Mouse (Mus musculus): Measurements from ENCODE around the gene Prokr2.

DNA sequence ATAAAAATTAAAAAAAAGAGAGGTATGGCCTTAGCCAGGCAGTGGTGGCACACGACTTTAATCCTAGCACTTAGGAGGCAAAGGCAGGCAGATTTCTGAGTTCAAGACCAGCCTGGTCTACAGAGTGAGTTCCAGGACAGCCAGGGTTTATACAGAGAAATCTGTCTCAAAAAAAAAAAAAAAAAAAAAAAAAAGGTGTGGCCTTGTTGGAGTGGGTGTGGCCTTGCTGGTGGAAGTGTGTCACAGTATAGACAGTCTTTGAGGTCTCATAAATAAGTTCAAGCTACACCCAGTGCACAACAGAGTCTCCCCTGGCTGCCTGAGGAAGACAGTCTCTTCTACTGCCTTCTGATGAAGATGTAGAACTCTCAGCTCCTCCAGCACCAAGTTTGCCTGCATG lies 68.1 kb downstream of the Prokr2 start:
- TF ChIP-seq POLR2A (IDR thresholded peaks at IDR 0.05; ENCODE audit: borderline replicate concordance, control insufficient read depth, low read depth, low read length) (no peak), CTCF (IDR thresholded peaks at IDR 0.05; ENCODE audit: control insufficient read depth, insufficient read depth, low read length) (no peak)

Measured in bone marrow, adult 2 months (tissue).